Mouse (Mus musculus) kidney, postnatal 14 days (tissue): ENCODE measurements at regions not wholly inside any gene's neighbourhood (a gene's known extent, or its start where the extent isn't known, plus 50 kb on each side); places are given as distances from the start of the nearest gene placed in this dataset.

ENCODE experiments used
- DNase-seq: peaks from one replicate; pipeline ENCODE4 v3.0.0; 2022; ENCODE audit warnings: mixed read lengths

- DNase-seq, result no peak
These were observed 156.2 kb downstream of the Trim29 start for GRCm38 (mm10) chr9:43466883-43467282.

- no peak for DNase-seq
These were observed 158.6 kb downstream of the Trim29 start for GRCm38 (mm10) chr9:43469215-43469614.

GRCm38 (mm10) chr9:43472231-43472630, 161.6 kb downstream of the Trim29 start:
- DNase-seq, result no peak

GRCm38 (mm10) chr9:43473164-43473563, 162.5 kb downstream of the Trim29 start:
- no peak for DNase-seq

GRCm38 (mm10) chr9:43473601-43474302, 163.1 kb downstream of the Trim29 start:
- no peak for DNase-seq

- DNase-seq, result no peak
These were observed 163.6 kb downstream of the Trim29 start for GRCm38 (mm10) chr9:43474303-43474643.

GRCm38 (mm10) chr9:43480826-43481591, 170.4 kb downstream of the Trim29 start:
- no peak for DNase-seq

GRCm38 (mm10) chr9:43482101-43483090, 171.7 kb downstream of the Trim29 start:
- DNase-seq, result no peak

GRCm38 (mm10) chr9:43483195-43483594, 172.5 kb downstream of the Trim29 start:
- no peak for DNase-seq

- no peak for DNase-seq
These were observed 173.3 kb downstream of the Trim29 start for GRCm38 (mm10) chr9:43483906-43484305.

- no peak for DNase-seq
These were observed 176.1 kb downstream of the Trim29 start for GRCm38 (mm10) chr9:43486704-43487103.

- DNase-seq, result no peak
These were observed 178.6 kb downstream of the Trim29 start for GRCm38 (mm10) chr9:43489205-43489604.

- DNase-seq, result peak; percentile 58
These were observed 180.5 kb downstream of the Trim29 start for GRCm38 (mm10) chr9:43491024-43491751.

- no peak for DNase-seq
These were observed 181.8 kb downstream of the Trim29 start for GRCm38 (mm10) chr9:43492236-43493000.

- DNase-seq, result no peak
These were observed 187.9 kb downstream of the Trim29 start for GRCm38 (mm10) chr9:43498596-43498995.

GRCm38 (mm10) chr9:43504270-43504932, 193.8 kb downstream of the Trim29 start:
- DNase-seq, result peak; percentile 15

- DNase-seq, result no peak
These were observed 195.2 kb downstream of the Trim29 start for GRCm38 (mm10) chr9:43505856-43506255.

GRCm38 (mm10) chr9:43506276-43506675, 195.6 kb downstream of the Trim29 start:
- DNase-seq, result no peak

- no peak for DNase-seq
These were observed 202.2 kb downstream of the Trim29 start for GRCm38 (mm10) chr9:43512806-43513205.

GRCm38 (mm10) chr9:43514731-43515458, 204.2 kb downstream of the Trim29 start:
- peak; percentile 27 for DNase-seq
